Mouse (Mus musculus) fat pad, adult 2 months (tissue): Measurements from ENCODE around the gene Ndufs2.
"Not testable (repeated sequence)": the region's sequence is repeated elsewhere in the genome, so short reads cannot be mapped to it uniquely, and the experiment has no call there.

Source experiments
- DNase-seq: peaks from one replicate; pipeline ENCODE4 v3.0.0-alpha.2; 2011; ENCODE audit warnings: low read depth, low spot score; ENCODE audit errors: extremely low read depth

Gene Ndufs2

DNA sequence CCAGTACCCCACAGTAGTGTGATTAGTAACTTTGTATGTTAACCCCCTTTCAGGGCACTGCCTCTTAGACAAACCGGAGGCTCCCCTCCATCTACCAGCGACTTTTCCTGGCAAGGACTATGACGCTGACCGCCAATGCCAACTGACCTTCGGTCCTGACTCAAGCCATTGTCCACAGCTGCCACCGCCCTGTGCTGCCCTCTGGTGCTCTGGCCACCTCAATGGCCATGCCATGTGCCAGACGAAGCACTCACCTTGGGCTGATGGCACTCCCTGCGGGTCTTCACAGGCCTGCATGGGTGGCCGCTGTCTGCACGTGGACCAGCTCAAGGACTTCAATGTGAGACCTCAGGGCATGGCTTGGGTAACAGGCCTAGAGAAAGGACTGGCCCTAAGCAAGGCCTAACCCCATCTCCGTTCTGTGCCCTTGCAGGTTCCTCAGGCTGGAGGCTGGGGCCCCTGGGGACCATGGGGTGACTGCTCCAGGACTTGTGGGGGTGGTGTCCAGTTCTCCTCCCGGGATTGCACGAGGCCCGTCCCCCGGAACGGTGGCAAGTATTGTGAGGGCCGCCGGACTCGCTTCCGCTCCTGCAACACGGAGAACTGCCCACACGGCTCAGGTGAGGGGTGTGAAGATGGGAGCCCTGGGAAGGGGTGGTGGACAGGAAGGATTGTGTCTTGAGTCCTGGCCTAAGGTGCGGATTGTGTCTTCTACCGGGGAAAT lies 5.1 kb upstream of the Ndufs2 start:
- DNase-seq, result no peak

DNA sequence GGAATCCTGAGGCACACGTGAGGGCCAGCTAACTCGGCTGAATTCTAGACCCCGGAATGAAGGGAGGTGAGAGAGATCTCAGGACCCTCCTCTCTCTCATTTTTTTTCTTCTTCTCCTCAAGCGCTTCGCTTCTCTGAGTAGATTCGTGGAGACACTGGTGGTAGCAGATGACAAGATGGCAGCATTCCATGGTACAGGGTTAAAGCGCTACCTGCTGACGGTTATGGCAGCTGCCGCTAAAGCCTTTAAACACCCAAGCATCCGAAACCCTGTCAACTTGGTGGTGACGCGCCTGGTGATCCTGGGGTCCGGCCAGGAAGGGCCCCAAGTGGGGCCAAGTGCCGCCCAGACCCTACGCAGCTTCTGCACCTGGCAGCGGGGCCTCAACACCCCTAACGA lies 1.2 kb upstream of the Ndufs2 start:
- DNase-seq, result no peak

DNA sequence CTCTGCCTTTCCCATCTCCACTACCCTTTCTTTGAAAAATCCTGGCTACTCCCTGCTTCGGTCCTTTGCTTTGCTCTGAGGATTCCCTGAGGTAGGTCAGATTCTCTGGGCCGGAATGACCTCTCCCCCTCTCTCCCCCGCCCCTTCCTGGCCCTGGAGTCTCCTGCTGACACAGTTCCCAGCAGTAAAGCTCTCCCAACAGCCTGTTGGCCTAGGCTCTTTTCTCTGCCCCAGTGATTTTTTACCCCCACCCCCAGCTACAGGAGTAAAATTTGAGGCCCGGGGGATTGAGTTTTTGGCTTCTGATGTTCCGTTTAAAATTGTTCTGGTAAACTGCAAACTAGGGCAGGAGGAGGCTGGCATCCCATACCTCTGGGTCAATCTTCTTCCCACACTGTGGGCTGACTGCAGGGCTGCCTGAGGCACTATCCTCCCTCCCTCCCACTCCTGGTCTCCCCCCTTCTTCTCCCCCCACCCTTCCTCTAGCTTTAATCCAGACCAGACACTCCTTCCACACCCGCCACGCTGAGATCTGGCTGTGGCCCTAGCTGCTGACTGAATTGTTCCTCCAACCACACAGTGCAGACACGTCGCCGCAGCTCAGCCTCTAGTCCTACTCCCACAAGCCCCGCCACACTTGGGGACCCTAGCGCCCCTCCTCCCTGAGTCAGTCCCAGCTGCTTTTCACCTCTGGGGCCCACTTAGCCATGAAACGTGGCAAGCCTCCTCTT lies 571 bp upstream of the Ndufs2 start:
- no peak for DNase-seq

DNA sequence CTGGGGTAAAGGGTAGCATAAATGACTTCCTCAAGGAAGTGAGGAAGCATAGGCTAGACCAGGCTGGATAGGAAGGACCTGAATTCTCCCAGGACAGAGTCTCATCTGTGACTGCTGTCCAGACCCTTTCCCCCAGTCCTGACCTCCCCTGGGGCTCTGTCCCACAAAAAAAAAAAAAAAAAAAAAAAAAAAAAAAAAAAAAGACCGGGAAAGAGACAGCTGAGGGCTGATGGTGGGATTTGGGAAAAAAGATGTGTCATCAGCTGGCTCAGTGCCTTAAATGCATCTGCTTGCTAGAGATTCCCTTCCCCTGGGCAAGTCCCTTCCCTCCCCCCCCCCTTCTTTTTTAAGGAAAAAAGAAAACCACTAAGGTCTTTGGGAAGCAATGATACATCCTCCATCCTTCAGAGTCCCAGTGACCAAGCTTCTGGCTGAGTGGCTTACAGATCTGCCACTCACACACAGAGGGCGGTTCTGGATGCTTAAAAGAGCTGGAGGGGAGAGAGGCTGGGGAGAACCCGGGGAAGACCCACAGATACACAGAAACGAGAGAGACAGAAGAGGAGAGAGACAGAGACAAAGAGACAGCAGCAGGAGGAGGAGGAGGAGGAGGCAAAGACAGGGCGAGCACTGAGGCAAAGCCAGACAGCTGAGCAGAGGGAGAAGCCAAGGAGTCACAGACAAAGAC lies 1.1 kb downstream of the Ndufs2 start, which contains the start of gene Adamts4:
TSS of gene Adamts4 (plus strand) at position 509 of the 688 bp plus-strand sequence.
- no peak for DNase-seq

- no peak for DNase-seq
Measured at GRCm38 (mm10) chr1:171248386-171249226, 2.6 kb downstream of the Ndufs2 start.

DNA sequence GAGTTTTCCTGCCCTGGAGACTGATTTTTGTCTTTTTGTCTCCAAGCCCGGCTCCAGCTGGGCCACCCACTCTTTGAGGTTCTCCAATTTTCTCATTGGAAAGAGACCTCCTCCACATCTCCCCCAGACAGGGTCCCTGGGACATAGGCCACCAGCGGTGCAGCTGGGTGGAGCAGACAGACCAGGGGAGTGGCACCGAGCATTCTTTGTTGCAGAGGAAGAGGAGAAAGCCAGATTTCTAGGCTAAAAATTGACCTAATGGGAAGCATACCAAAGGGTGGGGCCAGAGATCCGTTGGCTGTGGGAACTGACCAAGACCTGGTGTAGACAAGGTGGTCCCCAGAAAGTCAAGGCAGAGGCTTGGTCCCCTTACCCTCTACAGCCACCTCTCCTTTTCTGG lies 3.3 kb downstream of the Ndufs2 start:
- no peak for DNase-seq

- no peak for DNase-seq
Measured at GRCm38 (mm10) chr1:171247453-171247841, 3.7 kb downstream of the Ndufs2 start.

GRCm38 (mm10) chr1:171246709-171247452 lies 4.3 kb downstream of the Ndufs2 start:
- peak; percentile 90 for DNase-seq

DNA sequence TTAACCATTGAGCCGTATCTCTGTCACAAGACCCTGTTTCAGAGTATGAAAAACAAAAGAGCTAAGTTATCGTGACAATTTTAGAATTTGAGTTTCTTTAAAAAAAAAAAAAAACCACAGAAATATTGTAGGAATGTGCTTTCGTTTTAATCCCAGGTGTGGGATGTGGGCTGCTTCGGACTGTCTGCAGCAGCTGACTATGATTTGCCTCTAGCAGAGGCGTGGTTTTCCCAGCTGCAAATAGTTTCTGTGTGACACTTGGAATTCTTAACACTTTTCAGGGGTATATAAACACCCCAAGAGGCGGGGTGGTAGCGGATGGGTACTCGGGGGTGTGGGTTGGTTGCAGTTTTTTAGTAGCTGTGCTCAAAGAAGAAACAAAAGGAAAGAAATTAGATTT lies 5.8 kb downstream of the Ndufs2 start:
- DNase-seq, result no peak

GRCm38 (mm10) chr1:171241952-171242351 lies 9.2 kb downstream of the Ndufs2 start:
- not testable (repeated sequence) for DNase-seq

DNA sequence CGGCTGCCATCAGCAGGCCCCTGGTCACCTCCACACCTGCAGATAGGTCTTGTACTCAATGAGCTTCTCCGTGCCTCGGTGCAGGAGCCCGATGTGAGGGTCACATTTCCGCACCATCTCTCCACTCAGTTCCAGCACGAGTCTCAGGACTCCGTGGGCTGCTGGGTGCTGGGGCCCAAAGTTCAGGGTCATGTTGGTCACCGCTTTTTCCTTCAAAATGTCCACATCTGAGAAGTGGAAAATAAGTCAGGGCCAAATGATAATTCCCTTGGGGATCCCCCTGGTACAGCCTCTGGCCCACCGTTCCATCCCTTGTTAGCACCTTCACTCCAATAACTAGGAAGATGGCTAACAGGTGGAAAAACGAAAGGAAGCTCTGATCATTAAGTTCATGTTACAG lies 10.3 kb downstream of the Ndufs2 start:
- DNase-seq, result no peak

DNA sequence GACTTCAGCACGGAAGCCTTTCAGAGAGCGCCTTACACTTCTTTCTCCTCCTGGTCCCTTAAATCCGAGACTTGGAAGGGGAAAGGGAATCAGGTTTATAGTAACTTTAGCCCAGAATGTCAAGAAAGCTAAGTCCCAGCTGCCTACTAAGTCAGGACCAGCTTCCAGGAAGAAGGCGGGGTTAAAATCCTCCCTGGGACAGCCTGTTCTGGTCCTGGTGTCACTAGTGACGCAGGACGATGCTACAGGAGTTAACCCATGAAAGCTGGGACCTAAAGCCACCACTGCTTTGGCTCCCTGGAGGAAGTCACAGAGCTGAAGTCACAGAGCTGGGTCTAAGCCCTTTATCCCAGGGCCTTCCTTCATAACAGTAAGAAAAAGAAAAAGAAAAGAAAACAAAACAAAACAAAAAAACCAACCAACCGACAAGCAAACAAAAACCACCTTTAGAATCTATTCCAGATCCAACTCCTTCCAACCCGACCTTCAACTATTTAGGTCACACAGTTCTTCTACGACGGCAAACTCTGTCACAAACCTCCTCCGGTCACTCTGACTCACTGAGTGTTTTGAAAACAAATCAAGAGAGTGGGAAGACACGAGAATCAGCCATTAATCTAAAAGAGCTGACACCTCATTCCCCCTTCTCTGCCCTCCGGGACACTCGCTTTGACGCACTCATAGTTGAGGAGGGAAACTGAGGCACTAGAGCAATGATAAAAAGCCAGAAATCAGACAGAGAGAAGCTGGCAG lies 11.0 kb downstream of the Ndufs2 start:
- DNase-seq, result no peak

GRCm38 (mm10) chr1:171238463-171238862 lies 12.7 kb downstream of the Ndufs2 start:
- no peak for DNase-seq

DNA sequence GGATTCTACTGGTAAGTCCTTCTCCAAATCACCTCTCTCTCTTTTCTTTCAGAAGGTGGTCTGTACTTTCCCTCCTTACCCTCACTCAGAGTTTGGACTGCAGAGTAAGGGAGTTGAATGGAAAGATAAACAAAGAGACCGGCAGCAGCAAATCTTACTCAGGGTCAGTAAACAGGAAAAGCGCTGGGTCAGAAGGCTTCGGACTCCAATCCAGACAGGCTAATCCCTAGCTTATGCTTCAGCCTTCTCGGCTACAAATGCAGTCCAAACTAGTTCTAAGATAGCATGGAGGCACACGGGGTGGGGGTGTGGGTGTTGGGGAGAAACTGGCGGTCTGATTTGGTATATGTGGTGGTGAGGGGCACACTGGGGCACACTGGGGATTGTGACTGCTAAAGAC lies 13.8 kb downstream of the Ndufs2 start:
- DNase-seq, result no peak

DNA sequence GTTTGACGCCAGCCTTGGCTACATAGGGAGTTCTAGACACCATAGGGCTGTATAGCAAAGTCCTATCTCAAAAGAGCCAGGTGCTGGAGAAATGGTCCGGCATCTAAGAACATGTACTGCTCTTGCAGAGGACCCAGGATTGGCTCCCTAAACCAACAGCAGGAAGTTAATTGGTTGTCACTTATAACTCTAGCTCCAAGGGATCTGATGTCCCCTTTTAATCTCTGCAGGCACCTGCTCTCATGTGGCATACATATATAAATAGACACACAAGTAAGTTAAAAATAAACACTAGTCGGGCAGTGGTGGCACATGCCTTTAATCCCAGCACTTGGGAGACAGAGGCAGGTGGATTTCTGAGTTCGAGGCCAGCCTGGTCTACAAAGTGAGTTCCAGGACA lies 15.4 kb downstream of the Ndufs2 start:
- no peak for DNase-seq

- no peak for DNase-seq
Measured at GRCm38 (mm10) chr1:171234538-171234937, 16.6 kb downstream of the Ndufs2 start.

DNA sequence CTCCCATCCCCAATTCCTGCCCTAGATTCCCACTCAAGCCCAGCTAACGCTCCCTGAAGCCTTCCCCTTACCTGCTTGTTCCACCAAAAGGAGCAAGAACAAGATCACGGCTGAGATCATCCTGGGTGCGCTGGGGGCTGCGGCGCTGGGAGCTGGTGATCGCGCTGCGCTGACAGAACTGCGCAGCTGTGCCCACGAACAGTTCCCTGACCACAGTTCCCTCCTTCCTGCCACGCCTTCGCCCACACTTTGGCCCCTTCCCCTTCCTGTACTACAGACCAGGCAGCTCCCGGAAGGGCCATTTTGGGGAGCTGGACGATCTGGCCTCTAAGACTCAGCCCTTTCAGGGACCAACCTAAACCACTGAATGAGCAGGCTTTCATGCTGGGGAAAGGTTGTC lies 17.1 kb downstream of the Ndufs2 start, which contains the start of gene Fcer1g:
TSS of gene Fcer1g (minus strand) at position 240 of the 400 bp plus-strand sequence.
- DNase-seq, result no peak

GRCm38 (mm10) chr1:171232800-171233730 lies 18.1 kb downstream of the Ndufs2 start:
- no peak for DNase-seq
